Mouse (Mus musculus) kidney, adult 2 months (tissue): Measurements from ENCODE around the gene Ostf1.

Experiments used
- CTCF ChIP-seq: fragments of 200-500 bp; conservative IDR thresholded peaks from 2 replicates; pipeline ENCODE4 v1.5.1; 2011; ENCODE audit warnings: low read depth, mild to moderate bottlenecking, control low read depth, low read length, moderate library complexity, mixed read lengths; ENCODE audit not compliant: insufficient read depth, insufficient read length
- POLR2A ChIP-seq: fragments of 200-500 bp; IDR thresholded peaks from one replicate; pipeline ENCODE4 v1.6.1; 2011; ENCODE audit warnings: low read depth, low read length, control low read depth

DNA sequence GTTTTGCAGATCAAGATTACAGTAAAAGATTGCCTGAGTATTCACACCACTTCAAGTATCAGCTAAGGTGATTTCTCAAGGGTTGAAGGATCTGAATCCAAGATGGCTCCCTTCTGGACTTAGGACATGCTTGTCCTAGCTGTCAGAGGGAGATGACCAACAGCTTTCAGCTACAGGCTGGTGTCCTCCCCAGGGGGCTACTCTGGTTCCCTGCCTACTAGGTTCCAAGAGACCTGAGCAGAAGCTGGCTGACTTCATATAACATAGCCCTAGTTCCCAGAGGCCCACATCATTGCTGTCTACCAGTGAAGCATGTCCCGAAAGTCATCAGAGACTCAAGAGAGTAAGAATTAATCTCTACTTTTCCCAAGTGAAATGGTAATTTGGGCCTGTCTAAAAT lies 62.1 kb downstream of the Ostf1 start:
- TF ChIP-seq CTCF (no peak), POLR2A (no peak)
